Mouse (Mus musculus): ENCODE results near the gene Parp16.
"Not testable (repeated sequence)": the region's sequence is repeated elsewhere in the genome, so short reads cannot be mapped to it uniquely, and the experiment has no call there.

Gene Parp16

GRCm38 (mm10) chr9:65214425-65214777 lies 19.2 kb downstream of the Parp16 start:
- no peak for DNase-seq

- peak; percentile 90 for DNase-seq
Observed at GRCm38 (mm10) chr9:65214778-65215493, 19.8 kb downstream of the Parp16 start.

DNA sequence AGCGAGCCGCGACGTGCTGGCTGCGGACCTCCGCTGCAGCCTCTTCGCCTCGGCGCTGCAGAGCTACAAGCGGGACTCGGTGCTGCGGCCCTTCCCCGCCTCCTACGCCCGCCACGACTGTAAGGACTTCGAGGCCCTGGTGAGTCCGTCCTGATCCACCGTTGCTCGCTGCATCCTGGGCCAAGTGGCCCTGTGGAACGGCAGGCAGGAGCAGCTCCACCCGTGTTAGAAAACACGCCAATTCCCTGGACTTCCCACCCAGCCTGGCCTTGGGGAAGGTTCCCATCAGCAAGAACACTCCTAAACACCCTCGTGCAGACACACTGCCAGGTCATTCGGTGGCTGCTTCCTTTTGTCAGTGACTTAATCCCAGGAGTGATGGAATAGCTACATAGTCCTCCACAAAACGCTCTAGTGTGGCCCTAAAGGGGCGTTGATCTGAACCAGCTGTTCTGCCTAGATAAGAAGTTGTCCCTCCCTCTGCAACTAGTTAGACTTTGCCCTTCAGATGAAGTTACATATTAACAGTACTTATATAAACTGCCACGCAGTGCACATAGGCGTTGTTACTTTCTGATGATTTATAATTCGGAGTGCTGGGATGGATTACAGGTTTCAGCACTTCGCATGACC lies 20.5 kb downstream of the Parp16 start:
- no peak for DNase-seq

- no peak for DNase-seq
Observed at GRCm38 (mm10) chr9:65216972-65217371, 21.8 kb downstream of the Parp16 start.

- DNase-seq = no peak
Observed at GRCm38 (mm10) chr9:65217661-65218060, 22.5 kb downstream of the Parp16 start.

- no peak for DNase-seq
Observed at GRCm38 (mm10) chr9:65218916-65219315, 23.8 kb downstream of the Parp16 start.

DNA sequence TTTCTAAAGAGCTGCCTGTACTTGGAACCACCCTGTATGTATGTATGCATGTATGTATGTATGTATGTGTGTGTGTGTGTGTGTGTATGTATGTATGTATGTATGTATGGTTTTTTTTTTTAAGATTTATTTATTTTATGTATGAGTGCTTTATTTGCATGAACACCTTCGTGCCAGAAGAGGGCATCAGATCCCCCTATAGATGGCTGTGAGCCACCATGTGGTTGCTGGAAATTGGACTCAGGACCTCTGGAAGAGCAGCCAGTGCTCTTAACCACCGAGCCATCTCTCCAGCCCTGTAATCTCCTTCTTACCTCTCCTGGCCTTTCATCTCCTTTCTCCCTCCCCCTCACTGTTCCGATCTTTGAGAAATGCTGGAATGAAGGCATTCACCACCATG lies 25.2 kb downstream of the Parp16 start:
- not testable (repeated sequence) for DNase-seq

- no peak for DNase-seq
Observed at GRCm38 (mm10) chr9:65223927-65224326, 28.8 kb downstream of the Parp16 start.

DNA sequence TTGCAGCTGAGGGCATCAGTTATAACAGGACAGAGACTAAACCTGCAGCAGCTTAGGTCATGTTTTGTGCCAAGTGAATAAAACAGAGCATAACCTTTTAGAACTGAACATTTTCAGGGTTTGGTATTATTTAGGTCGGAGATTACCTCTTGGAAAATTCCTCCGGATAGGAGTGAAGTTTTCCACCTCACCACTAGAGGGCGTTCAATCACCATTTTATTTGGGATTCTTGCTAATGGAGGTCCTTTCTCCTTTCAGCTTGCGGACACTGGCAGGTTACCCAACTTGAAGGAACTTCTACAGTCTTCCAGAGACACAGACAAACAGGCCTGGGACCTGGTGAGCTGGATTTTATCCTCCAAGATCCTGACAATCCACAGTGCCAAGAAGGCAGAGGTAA lies 30.6 kb downstream of the Parp16 start:
- DNase-seq = no peak

DNA sequence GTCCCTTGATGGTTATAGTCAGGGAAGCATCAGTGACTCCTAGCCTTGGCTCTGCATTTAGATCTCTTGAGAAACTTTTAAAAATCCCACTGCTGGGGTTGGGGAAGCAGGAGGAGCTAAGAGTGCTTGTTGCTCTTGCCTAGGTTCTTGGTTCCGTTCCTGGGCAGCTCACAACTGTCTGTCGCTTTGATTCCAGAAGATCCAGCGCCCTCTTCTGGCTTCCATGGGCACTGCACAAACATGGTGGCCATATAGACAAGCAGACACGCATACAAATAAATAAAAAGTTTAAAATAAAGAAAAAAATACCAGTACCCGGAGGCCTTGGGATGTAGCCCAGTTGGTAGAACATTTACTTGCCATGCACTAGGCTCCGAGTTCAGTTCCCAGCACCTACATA lies 35.1 kb downstream of the Parp16 start:
- DNase-seq = no peak

GRCm38 (mm10) chr9:65231284-65231683 lies 36.1 kb downstream of the Parp16 start:
- no peak for DNase-seq

DNA sequence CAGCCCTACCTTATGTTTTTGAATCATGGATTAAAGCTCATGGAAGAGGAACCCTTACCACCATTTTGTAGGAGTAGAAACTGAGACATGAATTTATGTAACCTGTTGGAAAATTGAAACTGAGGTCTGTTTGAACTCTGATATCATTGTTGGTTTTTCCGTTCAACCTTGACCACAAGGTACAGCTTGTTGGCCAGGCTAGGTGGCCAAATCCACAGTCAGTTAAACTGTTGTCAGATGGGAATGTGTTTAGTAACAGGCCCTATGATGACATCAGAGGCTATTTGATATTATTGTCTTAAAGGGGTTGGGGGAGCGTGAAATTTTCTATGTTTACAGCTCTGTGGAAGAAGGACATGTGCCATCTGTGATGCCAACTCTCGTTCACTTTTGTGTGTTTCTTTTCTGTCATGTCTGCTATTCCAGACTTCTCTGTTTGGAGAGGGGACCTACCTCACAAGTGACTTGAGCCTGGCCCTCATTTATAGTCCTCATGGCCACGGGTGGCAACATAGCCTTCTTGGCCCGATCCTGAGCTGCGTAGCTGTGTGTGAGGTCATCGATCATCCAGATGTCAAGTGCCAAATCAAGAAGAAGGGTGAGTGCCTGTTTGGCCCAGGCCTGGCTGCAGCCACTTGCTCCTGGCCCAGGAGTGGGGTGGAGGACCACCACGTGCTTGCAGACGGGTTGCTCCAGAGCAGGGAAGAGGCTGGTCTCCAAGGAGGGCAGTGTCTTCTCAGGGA lies 38.3 kb downstream of the Parp16 start:
- no peak for DNase-seq

- DNase-seq = no peak
Observed at GRCm38 (mm10) chr9:65234734-65235133, 39.6 kb downstream of the Parp16 start.

DNA sequence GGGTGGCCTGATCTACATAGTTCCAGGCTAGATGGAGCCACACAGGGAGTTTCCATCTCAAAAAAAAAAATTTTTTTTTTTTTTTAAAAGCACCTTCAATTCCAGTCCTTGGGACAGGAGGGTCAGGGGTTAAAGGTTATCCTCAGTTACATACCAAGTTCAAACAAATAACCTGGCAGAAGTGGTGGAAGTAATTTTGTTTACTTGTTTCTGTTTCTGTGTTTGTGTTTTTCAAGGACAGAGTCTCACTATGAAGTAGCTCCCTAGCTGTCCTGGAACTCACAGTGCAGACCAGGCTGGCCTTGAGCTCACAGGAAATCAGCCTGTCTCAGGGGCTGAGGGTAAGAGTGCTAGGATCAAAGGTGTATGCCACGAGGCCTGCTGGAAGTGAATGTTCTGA lies 40.4 kb downstream of the Parp16 start:
- no peak for DNase-seq

GRCm38 (mm10) chr9:65237616-65238015 lies 42.5 kb downstream of the Parp16 start:
- no peak for DNase-seq

- no peak for DNase-seq
Observed at GRCm38 (mm10) chr9:65238191-65238760, 43.1 kb downstream of the Parp16 start.

DNA sequence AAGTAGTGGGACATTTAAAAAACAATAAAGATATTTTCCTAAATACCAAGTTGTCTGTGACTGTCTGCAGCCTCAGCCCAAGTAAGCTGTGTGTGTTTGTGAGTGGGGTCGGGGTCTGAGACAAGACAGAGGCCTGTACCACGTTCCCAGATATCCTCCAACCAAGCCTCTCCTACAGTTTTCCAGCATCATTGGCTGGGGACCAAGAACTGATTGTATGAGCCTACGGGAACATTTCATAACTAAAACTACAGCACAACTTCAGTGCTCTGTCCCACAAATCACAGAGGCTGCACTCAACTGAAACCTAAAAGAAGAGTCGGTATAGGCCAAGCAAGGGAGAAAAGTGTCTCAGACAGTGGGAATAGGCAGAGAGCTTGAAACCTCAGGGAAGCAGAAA lies 44.0 kb downstream of the Parp16 start:
- DNase-seq = no peak

DNA sequence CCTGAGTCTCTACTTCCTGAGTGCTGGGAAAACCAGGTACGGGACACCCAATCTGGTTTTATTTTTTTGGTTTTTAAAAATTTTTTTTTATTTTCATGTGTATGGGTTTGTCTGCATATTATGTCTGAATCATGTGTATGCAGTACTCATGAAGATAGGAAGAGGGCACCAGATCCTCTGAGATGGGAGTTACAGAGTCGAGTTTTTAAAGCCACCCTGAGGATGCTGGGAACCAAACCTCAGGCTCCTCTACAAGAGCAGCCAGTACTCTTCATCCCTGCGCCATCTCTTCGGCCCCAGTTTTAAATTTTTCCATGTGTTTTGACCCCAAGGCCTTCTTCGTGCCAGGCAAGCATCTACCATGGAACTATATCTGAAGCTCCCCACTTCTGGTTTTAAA lies 44.6 kb downstream of the Parp16 start:
- no peak for DNase-seq

DNA sequence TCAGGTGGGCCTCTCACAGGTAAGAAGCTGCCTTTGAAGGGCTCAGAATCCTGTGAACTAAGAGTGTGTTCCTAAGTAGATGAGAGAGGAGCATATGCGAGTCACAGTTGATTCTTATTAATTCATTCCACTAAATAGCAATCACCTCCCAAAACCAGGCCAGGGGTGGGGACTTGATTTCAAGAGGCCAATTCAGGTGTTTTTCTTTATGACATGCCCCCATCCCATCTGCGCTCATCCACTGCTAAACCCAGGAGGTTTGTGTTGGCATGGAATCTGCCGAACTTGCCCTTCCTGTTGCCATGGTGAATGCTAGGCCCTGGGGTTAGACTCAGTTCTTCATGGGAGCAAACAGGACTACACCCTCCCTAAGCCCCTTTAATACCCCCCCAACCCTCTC lies 45.4 kb downstream of the Parp16 start:
- DNase-seq = no peak

- DNase-seq = no peak
Observed at GRCm38 (mm10) chr9:65241973-65242372, 46.8 kb downstream of the Parp16 start.

DNA sequence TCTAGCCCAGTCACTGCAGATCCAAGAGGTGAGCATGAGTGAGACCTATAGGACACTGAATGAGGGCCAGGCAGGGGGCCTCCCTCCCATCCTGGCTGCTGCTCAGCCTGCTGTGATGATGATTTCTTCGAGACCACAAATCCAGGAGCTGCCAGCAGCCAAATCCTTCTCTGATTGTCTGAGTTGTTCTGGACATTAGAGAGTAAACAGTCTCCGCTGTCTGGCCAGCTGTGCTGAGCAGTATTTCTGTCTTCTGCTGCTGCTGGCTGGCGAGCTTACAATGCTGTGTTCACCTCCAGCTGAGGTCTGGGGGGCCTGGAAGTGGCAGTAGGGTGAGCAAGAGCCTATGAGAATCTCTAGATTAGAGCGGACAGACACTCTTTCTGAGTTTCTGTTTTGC lies 48.1 kb downstream of the Parp16 start:
- DNase-seq = no peak

DNA sequence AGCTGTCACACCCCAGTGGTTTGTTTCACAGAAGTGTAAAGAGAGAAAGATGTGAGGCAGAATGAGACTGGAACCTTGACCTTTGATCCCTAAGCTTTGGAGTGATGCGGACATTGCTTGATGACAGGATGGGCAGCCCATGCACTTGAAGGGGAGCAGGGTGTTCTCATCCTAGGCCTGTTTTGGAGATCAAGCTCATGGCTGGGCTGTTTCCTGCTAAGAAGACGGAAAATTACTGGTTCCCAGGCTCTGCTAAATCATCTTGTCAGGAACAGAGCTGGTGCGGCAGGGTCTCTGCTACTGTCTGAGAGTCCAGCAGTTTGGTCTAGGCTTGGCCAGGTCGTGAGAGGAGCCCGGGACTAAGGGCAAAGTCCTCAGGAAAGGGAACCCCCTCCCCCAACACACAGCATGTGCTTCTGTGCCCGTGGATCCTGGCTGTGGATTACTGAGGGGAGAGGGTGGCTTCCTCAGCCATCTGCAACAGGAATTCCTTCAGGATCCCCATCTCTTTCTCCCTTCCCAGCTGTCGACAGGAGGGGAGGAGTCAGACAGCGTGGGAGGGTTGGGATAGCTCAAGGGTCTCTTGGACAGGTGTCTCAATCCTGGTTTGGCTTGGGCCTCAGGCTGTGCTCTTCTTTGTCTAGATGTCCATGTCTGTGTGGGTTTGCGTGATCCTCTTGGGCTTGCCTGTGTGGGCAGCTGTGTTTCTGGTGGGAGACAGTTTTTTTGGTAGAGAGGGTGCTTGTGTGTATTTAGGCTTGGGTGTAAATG lies 49.1 kb downstream of the Parp16 start:
- DNase-seq = no peak

Data from cerebellum, adult 9-11 months (tissue).